Mouse (Mus musculus) liver, adult 2 months (tissue): Measurements from ENCODE around the gene Hist1h2bn. TPM values are rescaled to one million over a fixed set of nuclear protein-coding genes. Genes with fewer than 3 reads are reported as not detected.
A peak's percentile ranks its signal among the peaks of the same experiment; 100 is the strongest.
"Not testable (repeated sequence)": the region's sequence is repeated elsewhere in the genome, so short reads cannot be mapped to it uniquely, and the experiment has no call there.

Experiments
- DNase-seq: peaks from one replicate; pipeline ENCODE4 v3.0.0-alpha.2; 2011; ENCODE audit warnings: low read depth, low spot score; ENCODE audit errors: extremely low read depth
- H3K27ac ChIP-seq: fragments of 200-500 bp; replicated peaks from 2 replicates; pipeline ENCODE4 v1.5.1; 2012; ENCODE audit warnings: low read depth, mild to moderate bottlenecking, control low read depth, inconsistent platforms, low read length; ENCODE audit not compliant: insufficient read depth
- H3K27me3 ChIP-seq: fragments of 200-500 bp; 2 replicates; pipeline ENCODE4 v1.6.1; 2012; ENCODE audit warnings: mild to moderate bottlenecking, moderate library complexity, low read length, inconsistent platforms; ENCODE audit not compliant: control insufficient read depth, insufficient read depth
- H3K36me3 ChIP-seq: fragments of 200-500 bp; 2 replicates; pipeline ENCODE4 v1.6.1; 2012; ENCODE audit warnings: low read length, inconsistent platforms; ENCODE audit not compliant: control insufficient read depth, insufficient read depth
- H3K4me1 ChIP-seq: fragments of 200-500 bp; 2 replicates; pipeline ENCODE4 v1.6.1; 2011; ENCODE audit warnings: low read length; ENCODE audit not compliant: control insufficient read depth, insufficient read depth
- H3K4me3 ChIP-seq: fragments of 200-500 bp; 2 replicates; pipeline ENCODE4 v1.5.1; 2011; ENCODE audit warnings: low read depth, mild to moderate bottlenecking, control low read depth, low read length, moderate library complexity; ENCODE audit not compliant: insufficient read depth
- H3K79me2 ChIP-seq: fragments of 200-500 bp; 2 replicates; pipeline ENCODE4 v1.6.1; 2012; ENCODE audit warnings: inconsistent platforms, mild to moderate bottlenecking, low read length, moderate library complexity; ENCODE audit not compliant: control insufficient read depth, insufficient read depth
- H3K9ac ChIP-seq: fragments of 200-500 bp; 2 replicates; pipeline ENCODE4 v1.6.1; 2012; ENCODE audit warnings: low read depth, mild to moderate bottlenecking, control low read depth, inconsistent platforms, low read length
- CTCF ChIP-seq: fragments of 200-500 bp; IDR thresholded peaks from 2 replicates; pipeline ENCODE4 v1.5.1; 2011; ENCODE audit warnings: low read depth, low read length, control low read depth
- POLR2A ChIP-seq: fragments of 200-500 bp; IDR thresholded peaks from 2 replicates; pipeline ENCODE4 v1.6.1; 2011; ENCODE audit warnings: low read length, control low read depth; ENCODE audit not compliant: insufficient read depth; ENCODE audit errors: extremely low read depth
- WGBS: fragments of 180-500 bp; shearing (Covaris S2); methylation state at CpG from one replicate; pipeline ENCODE4 v1.1.7; 2018; 5-methylcytosine and 5-hydroxymethylcytosine counted together
- polyA plus RNA-seq: library from polyadenylated mRNA; depleted of rRNA; stranded (reverse); fragments of >200 nt; gene quantifications from 2 replicates; pipeline ENCODE4 v1.2.3, GENCODE M21; 2012
- total RNA-seq: library from RNA; depleted of rRNA; stranded (reverse); fragments of >200 nt; gene quantifications from 2 replicates; pipeline ENCODE4 v1.2.3, GENCODE M21; 2014

The Hist1h2bn gene
- total and polyA plus RNA-seq, 2 experiments: 4.6 TPM; not detected in 1

DNA sequence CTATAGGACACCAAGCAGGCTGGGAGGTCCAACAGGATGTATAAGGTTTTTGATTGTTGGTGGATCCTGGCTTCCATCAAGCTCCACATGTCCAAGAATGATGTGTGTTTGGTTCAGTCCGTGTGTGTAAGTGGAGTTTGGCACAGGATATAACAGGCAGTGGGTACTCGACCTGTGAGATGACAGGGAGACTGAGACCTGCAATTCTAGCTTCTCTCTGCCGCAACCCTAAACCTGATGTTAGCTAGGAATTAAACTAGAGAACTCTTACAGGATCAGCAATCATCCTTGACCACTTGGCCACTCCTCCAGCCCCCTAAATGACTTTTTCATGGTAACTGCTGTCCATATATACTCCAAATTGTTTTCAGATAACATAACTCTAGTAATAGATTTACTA is 1.6 kb upstream of the Hist1h2bn start:
- TF ChIP-seq POLR2A: no peak
- TF ChIP-seq CTCF: no peak
- WGBS: 60% methylated on average over 3 of the region's 3 CpGs
- Histone ChIP-seq H3K9ac (no peak overlapping the region), H3K4me3 (no peak overlapping the region), H3K27me3 (no peaks in the 10 kb centered on the region), H3K4me1 (peaks cover 7% of the 10 kb centered on the region), H3K79me2 (no peaks in the 10 kb centered on the region; the same call in 1 of the 2 replicates), H3K27ac (no peak overlapping the region), H3K36me3 (no peaks in the 10 kb centered on the region; the same call in 1 of the 2 replicates)
- no peak for DNase-seq

DNA sequence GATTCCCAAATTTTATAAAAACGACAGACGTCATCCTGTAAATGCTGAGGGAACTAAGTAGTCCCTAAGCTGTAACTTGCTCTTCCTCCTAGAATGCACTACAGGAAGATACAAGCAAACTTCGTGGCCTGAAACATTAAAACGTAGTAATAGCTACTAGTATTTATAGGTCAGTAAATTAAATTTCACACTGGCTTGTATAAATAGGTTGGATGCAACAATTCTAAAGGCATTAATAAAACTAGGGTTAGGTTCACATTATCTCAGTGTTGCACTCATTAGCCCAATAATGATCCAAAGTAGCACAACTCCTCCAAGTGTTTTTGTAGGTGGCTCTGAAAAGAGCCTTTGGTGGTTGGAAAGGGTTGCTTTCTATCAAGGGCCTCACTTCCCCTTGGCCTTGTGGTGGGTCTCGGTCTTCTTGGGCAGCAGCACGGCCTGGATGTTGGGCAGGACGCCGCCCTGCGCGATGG is 836 bp upstream of the Hist1h2bn start:
- peak overlapping the region; percentile 61 for H3K9ac ChIP-seq
- DNase-seq: no peak
- H3K4me3 ChIP-seq: peak overlapping the region; percentile 97
- peak overlapping the region; percentile 37; the same call in 1 of the 2 replicates for H3K27ac ChIP-seq
- no peaks in the 10 kb centered on the region; the same call in 1 of the 2 replicates for H3K79me2 ChIP-seq
- peaks cover 7% of the 10 kb centered on the region for H3K4me1 ChIP-seq
- no peaks in the 10 kb centered on the region for H3K36me3 ChIP-seq
- 0 out of 2 replicates have a peak, but pooled peaks have one; percentile 1 for TF ChIP-seq CTCF
- no peak for TF ChIP-seq POLR2A
- no peaks in the 10 kb centered on the region for H3K27me3 ChIP-seq
- WGBS: 10% methylated on average over 10 of the region's 10 CpGs

DNA sequence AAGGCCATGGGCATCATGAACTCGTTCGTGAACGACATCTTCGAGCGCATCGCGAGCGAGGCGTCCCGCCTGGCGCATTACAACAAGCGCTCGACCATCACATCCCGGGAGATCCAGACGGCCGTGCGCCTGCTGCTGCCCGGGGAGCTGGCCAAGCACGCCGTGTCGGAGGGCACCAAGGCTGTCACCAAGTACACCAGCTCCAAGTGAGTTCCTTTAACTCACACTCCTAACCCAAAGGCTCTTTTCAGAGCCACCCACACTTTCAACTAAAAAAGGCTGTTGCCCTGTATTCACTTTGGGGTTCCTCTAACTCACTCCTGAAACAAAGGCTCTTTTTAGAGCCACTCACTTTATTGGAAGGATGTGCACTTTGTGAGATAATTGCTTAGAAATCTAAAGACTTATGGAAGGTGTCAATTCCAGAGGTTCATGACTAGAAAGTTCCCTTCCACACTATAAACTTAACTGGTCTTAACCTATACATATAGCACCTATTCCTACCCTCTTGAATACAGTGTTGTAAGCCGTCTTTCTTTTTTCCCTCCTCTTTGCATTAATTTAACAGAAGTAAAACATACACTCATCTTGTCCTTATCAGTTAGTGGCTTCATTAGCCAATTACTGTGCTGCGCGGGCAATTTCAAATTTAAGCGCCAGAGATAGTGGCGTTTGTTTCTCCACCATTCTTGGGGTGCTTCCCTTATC is 525 bp downstream of the Hist1h2bn start:
- peak overlapping the region; percentile 40; the same call in 1 of the 2 replicates for H3K4me3 ChIP-seq
- WGBS: under 1% methylated on average over 16 of the region's 26 CpGs
- not testable (repeated sequence) for H3K9ac ChIP-seq, H3K36me3 ChIP-seq, DNase-seq, H3K4me1 ChIP-seq, H3K27ac ChIP-seq, H3K27me3 ChIP-seq, H3K79me2 ChIP-seq

DNA sequence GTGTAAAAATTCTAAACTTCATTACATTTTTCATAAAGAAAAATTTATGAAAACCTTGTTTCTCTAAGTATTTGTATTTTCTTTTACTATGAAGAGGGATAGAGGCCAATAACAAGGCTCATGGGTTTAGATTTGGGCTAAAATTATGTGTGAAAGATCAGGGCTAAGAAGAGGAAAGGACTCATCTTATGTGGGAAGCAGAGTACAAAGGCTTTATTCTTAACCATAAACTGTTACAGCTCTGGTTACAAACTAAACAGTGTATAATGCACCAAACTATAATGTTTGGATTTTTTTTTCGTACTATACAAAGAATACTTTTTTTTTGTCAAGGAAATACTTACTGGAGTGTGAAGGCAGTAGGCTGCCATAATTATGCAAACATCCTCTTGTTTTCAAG is 1.8 kb downstream of the Hist1h2bn start:
- peaks cover 5% of the 10 kb centered on the region for H3K4me1 ChIP-seq
- DNase-seq: no peak
- 87% methylated on average over 1 of the region's 1 CpGs for WGBS

DNA sequence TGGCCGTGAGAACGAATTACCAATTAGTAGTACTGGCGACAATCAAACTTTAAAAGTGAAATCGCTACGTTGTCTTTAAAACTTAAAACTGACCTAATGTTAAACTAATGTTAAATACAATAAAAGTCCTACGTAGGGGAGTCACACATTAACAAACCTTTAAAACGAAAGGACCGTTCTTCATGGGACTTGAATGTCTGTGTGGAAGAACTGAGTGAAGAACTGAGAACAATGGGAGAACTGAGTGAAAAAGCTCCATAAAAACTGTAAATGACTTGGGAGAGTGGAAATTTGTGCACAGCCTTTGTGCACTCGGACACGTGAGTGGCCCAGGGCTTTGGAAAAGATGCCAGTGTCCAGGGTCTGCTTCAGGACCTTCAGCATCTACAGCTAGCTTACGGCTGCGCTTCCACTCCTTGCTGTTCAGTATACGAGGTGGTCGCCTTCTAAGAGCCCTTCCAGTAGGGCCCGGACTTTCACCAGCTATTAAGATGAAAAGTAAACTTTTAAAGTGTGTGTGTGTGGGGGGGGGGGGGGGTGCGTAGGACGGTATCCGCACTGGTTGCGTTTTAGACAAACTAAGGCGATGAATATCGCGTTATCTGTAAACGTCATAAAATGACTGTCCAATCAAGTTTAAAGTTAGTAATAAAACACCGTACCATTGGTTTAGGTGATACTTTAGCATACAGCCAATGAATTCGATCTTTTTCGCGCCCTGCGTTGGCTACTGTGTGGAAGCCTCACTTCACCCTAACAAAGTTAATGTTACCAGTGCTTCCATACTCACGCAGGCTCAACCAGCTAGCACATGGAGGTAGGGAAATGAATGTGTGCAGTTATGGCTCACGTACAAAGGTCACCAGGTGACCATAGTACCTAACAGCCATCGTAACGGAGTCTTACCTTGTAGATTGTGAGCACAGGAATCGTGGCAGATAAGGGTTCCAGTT is 25.2 kb downstream of the Hist1h2bn start:
- Histone ChIP-seq H3K27ac (peak overlapping the region; percentile 8; the same call in 1 of the 2 replicates), H3K9ac (peak overlapping the region; percentile 69), H3K4me3 (peak overlapping the region; percentile 57), H3K27me3 (no peaks in the 10 kb centered on the region), H3K4me1 (peaks cover 7% of the 10 kb centered on the region), H3K36me3 (no peaks in the 10 kb centered on the region), H3K79me2 (no peaks in the 10 kb centered on the region)
- TF ChIP-seq CTCF (no peak), POLR2A (no peak)
- WGBS: 3% methylated on average over 33 of the region's 33 CpGs
- peak; percentile 68 for DNase-seq

More for the DNA sequence above, 1.8 kb downstream of the Hist1h2bn start:
- H3K4me3 ChIP-seq: no peak overlapping the region
- no peaks in the 10 kb centered on the region for H3K79me2 ChIP-seq
- H3K27me3 ChIP-seq: no peaks in the 10 kb centered on the region
- no peak overlapping the region for H3K9ac ChIP-seq
- TF ChIP-seq POLR2A (no peak), CTCF (no peak)
- H3K36me3 ChIP-seq: no peaks in the 10 kb centered on the region
- no peak overlapping the region for H3K27ac ChIP-seq
